Mouse (Mus musculus) liver, postnatal 0 days (tissue): ENCODE measurements at regions not wholly inside any gene's neighbourhood (a gene's known extent, or its start where the extent isn't known, plus 50 kb on each side); places are given as distances from the start of the nearest gene placed in this dataset.

Source experiments
- ATAC-seq: fragments of 200-750 bp; cut with Nextera tagmentation; 2 replicates; pipeline ENCODE4 v1.8.0; 2017; ENCODE audit warnings: mild to moderate bottlenecking, moderate library complexity
- DNase-seq: peaks from one replicate; pipeline ENCODE4 v3.0.0-alpha.2; 2016
- H3K27ac ChIP-seq: fragments of 300-500 bp; sonication (generic); 2 replicates; pipeline ENCODE4 v1.5.1; 2014; ENCODE audit warnings: antibody characterized with exemption, moderate library complexity, mild to moderate bottlenecking, low read depth
- H3K27me3 ChIP-seq: fragments of 300-500 bp; sonication (generic); 2 replicates; pipeline ENCODE4 v1.6.1; 2014; ENCODE audit warnings: low read length, control low read depth, mixed read lengths; ENCODE audit not compliant: insufficient read depth
- H3K36me3 ChIP-seq: fragments of 300-500 bp; sonication (generic); replicated peaks from 2 replicates; pipeline ENCODE4 v1.6.1; 2014; ENCODE audit warnings: mild to moderate bottlenecking, control low read depth, low read length, moderate library complexity, mixed read lengths; ENCODE audit not compliant: insufficient read depth
- H3K4me1 ChIP-seq: fragments of 300-500 bp; sonication (generic); 2 replicates; pipeline ENCODE4 v1.6.1; 2014; ENCODE audit warnings: antibody characterized with exemption, mild to moderate bottlenecking, control low read depth; ENCODE audit not compliant: insufficient read depth
- H3K4me2 ChIP-seq: fragments of 300-500 bp; sonication (generic); 2 replicates; pipeline ENCODE4 v1.6.1; 2014; ENCODE audit warnings: low read depth, mild to moderate bottlenecking, low read length, moderate library complexity, mixed read lengths
- H3K4me3 ChIP-seq: fragments of 300-500 bp; sonication (generic); 2 replicates; pipeline ENCODE4 v1.5.1; 2014; ENCODE audit warnings: low read depth, low read length
- H3K9ac ChIP-seq: fragments of 300-500 bp; sonication (generic); replicated peaks from 2 replicates; pipeline ENCODE4 v1.6.1; 2014; ENCODE audit warnings: mild to moderate bottlenecking, moderate library complexity
- H3K9me3 ChIP-seq: fragments of 300-500 bp; sonication (generic); 2 replicates; pipeline ENCODE4 v1.6.1; 2016; ENCODE audit warnings: mild to moderate bottlenecking, control low read depth, low read length, mixed read lengths
- CTCF ChIP-seq: sonication (generic); IDR thresholded peaks from 2 replicates; pipeline ENCODE4 v1.5.1; 2016; ENCODE audit warnings: antibody characterized with exemption, low read depth
- EP300 ChIP-seq: IDR thresholded peaks from 2 replicates; pipeline ENCODE4 v1.6.1; 2016; ENCODE audit warnings: antibody characterized with exemption, low read depth, mild to moderate bottlenecking
- WGBS: fragments of 180-500 bp; shearing (Covaris S2); extraction: QIAGEN DNeasy Blood & Tissue Kit; methylation state at CpG from one replicate; pipeline ENCODE4 v1.1.7; 2014; ENCODE audit not compliant: insufficient replicate concordance; 5-methylcytosine and 5-hydroxymethylcytosine counted together

- TF ChIP-seq EP300 (no peak), CTCF (no peak)
- ATAC-seq = no peak
- Histone ChIP-seq H3K27ac (no peak overlapping the region), H3K4me2 (no peak overlapping the region), H3K4me3 (no peak overlapping the region), H3K27me3 (no peaks in the 10 kb centered on the region), H3K9me3 (no peaks in the 10 kb centered on the region), H3K36me3 (no peaks in the 10 kb centered on the region), H3K4me1 (no peaks in the 10 kb centered on the region), H3K9ac (no peak overlapping the region)
- no peak for DNase-seq
- WGBS = 89% methylated on average over 1 of the region's 1 CpGs
Measured at GRCm38 (mm10) chr9:94400596-94400995, 137.3 kb downstream of the 1190002N15Rik start.

- Histone ChIP-seq H3K4me1 (no peaks in the 10 kb centered on the region), H3K4me3 (no peak overlapping the region), H3K27me3 (no peaks in the 10 kb centered on the region), H3K36me3 (no peaks in the 10 kb centered on the region), H3K27ac (no peak overlapping the region), H3K9me3 (no peaks in the 10 kb centered on the region), H3K4me2 (no peak overlapping the region), H3K9ac (no peak overlapping the region)
- TF ChIP-seq CTCF (no peak), EP300 (no peak)
- 79% methylated on average over 5 of the region's 5 CpGs for WGBS
- DNase-seq (no peak), ATAC-seq (no peak)
Measured at GRCm38 (mm10) chr9:94395215-94395614, 142.7 kb downstream of the 1190002N15Rik start.

- Histone ChIP-seq H3K4me2 (no peak overlapping the region), H3K4me1 (no peaks in the 10 kb centered on the region), H3K4me3 (no peak overlapping the region), H3K27me3 (no peaks in the 10 kb centered on the region), H3K9ac (no peak overlapping the region), H3K27ac (no peak overlapping the region), H3K9me3 (no peaks in the 10 kb centered on the region), H3K36me3 (no peaks in the 10 kb centered on the region)
- DNase-seq = no peak
- peak; percentile 62; the same call in 1 of the 2 replicates for ATAC-seq
- TF ChIP-seq EP300 (no peak), CTCF (no peak)
Measured at GRCm38 (mm10) chr9:94386190-94386589, 151.7 kb downstream of the 1190002N15Rik start.

- TF ChIP-seq EP300 (no peak), CTCF (no peak)
Measured at GRCm38 (mm10) chr9:94382293-94382692, 155.6 kb downstream of the 1190002N15Rik start.

GRCm38 (mm10) chr9:94378835-94379234 is 159.0 kb downstream of the 1190002N15Rik start:
- Histone ChIP-seq H3K27ac (no peak overlapping the region; the same call in 1 of the 2 replicates), H3K4me2 (no peak overlapping the region), H3K4me3 (no peak overlapping the region), H3K36me3 (no peaks in the 10 kb centered on the region), H3K9ac (no peak overlapping the region), H3K9me3 (no peaks in the 10 kb centered on the region), H3K4me1 (peaks cover 4% of the 10 kb centered on the region; the same call in 1 of the 2 replicates), H3K27me3 (no peaks in the 10 kb centered on the region)
- DNase-seq (no peak), ATAC-seq (no peak)
- 62% methylated on average over 5 of the region's 5 CpGs for WGBS
- TF ChIP-seq CTCF = no peak
- TF ChIP-seq EP300 = no peak

More at GRCm38 (mm10) chr9:94382293-94382692, 155.6 kb downstream of the 1190002N15Rik start:
- no peaks in the 10 kb centered on the region for H3K27me3 ChIP-seq
- H3K4me3 ChIP-seq = no peak overlapping the region
- no peak overlapping the region for H3K4me2 ChIP-seq
- peaks cover 4% of the 10 kb centered on the region; the same call in 1 of the 2 replicates for H3K4me1 ChIP-seq
- no peak overlapping the region for H3K27ac ChIP-seq
- DNase-seq (no peak), ATAC-seq (no peak)
- no peaks in the 10 kb centered on the region for H3K36me3 ChIP-seq
- H3K9me3 ChIP-seq = no peaks in the 10 kb centered on the region
- H3K9ac ChIP-seq = no peak overlapping the region
- 78% methylated on average over 2 of the region's 2 CpGs for WGBS

GRCm38 (mm10) chr9:94378291-94378690 is 159.6 kb downstream of the 1190002N15Rik start:
- Histone ChIP-seq H3K27ac (peak overlapping the region; percentile 58), H3K9ac (no peak overlapping the region), H3K4me2 (no peak overlapping the region), H3K9me3 (no peaks in the 10 kb centered on the region), H3K4me3 (no peak overlapping the region), H3K4me1 (peaks cover 4% of the 10 kb centered on the region; the same call in 1 of the 2 replicates), H3K27me3 (no peaks in the 10 kb centered on the region), H3K36me3 (no peaks in the 10 kb centered on the region)
- TF ChIP-seq CTCF (no peak), EP300 (no peak)
- DNase-seq (no peak), ATAC-seq (no peak)
- 73% methylated on average over 6 of the region's 6 CpGs for WGBS
